Mouse (Mus musculus): Measurements from ENCODE around the gene Fgfr2.

Gene Fgfr2

DNA sequence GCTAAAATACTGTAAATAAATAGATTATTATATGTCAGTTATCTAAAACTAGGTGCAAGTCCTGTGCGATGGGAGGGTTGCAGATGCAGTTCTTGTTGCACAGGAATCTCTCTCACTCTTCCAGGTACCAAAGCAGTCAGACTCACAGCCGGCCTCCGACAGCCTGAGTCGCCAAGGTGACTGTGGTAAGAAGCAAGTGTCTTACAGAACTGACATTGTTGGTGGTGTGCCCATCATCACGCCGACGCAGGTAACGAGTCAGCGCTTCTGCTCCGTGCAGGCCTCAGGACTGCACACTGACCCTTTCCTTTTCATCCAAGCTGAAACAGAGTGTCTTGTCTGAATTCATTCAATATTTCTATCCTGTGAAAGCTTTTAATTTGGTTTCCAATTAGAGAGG is 2225.9 kb downstream of the Fgfr2 start:
- DNase-seq (ENCODE audit: low spot score), result no peak

DNA sequence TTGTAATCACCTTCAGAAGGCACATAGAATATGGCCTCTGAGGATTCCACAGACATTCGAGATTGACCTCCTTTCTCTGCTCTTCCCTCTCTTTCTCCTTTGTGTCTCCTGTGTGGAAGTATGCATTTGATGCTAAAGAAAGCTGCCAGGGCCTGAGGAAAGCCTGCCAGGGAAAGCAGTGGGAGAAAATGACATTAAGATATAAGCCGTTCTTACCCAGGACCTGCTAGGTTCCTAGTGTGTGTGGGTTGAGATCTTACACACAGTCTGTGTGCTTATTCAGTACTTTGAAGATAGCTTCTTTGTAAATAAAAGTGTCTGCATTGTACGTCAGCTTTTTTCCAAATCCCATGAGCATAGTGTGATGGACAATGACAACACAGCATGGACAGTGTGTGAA is 2227.1 kb downstream of the Fgfr2 start:
- DNase-seq (ENCODE audit: low spot score), result no peak

GRCm38 (mm10) chr7:130895618-130895945 is 2227.6 kb downstream of the Fgfr2 start:
- no peak for DNase-seq (ENCODE audit: low spot score)

GRCm38 (mm10) chr7:130894931-130895617 is 2228.1 kb downstream of the Fgfr2 start:
- no peak for DNase-seq (ENCODE audit: low spot score)

DNA sequence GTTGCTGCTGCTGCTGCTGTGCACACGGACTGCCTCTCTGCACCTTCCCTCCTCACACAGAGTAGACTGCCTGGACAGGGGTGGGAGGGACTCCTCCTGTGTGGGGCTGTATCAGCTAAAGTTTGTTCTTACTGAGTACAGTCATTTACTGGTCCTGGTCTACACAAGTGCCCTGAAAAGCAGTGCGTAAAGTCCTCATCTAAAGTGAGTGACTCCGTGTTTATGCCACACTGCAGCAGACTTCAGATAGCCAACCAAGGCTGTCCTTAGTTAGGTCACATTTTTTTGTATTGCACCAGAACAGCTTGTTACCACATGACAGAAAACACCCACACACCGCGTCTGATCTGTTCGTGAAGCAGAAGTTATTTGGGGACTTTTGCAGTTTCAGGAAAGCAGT is 2230.2 kb downstream of the Fgfr2 start:
- peak; percentile 53 for DNase-seq (ENCODE audit: low spot score)

- DNase-seq (ENCODE audit: low spot score), result no peak
Measured at GRCm38 (mm10) chr7:130890871-130891270, 2232.3 kb downstream of the Fgfr2 start.

DNA sequence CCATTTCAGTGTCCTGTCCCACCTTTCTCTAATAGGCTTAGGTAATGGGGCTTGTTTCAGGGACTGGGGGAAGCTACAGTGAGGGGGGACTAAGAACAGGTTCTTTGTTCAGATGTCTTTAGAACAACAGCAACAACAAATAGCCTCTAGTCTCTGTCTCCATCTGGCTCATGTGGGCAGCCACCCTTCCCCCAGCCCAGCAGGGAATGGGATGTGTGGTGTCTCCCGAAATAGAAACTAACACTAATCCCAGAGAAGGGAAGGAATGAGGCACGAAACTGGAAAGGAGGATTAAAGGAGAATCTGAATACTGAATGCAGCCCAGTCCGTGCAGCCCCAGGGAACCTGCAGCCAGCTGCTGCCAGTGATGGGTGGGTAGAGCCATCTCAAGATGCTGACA is 2235.2 kb downstream of the Fgfr2 start:
- DNase-seq (ENCODE audit: low spot score), result no peak

- DNase-seq (ENCODE audit: low spot score), result no peak
Measured at GRCm38 (mm10) chr7:130886246-130886645, 2236.9 kb downstream of the Fgfr2 start.

- peak; percentile 26 for DNase-seq (ENCODE audit: low spot score)
Measured at GRCm38 (mm10) chr7:130884161-130884560, 2239.0 kb downstream of the Fgfr2 start.

- no peak for DNase-seq (ENCODE audit: low spot score)
Measured at GRCm38 (mm10) chr7:130867256-130867655, 2255.9 kb downstream of the Fgfr2 start.

- DNase-seq (ENCODE audit: low spot score), result no peak
Measured at GRCm38 (mm10) chr7:130866640-130867039, 2256.5 kb downstream of the Fgfr2 start.

DNA sequence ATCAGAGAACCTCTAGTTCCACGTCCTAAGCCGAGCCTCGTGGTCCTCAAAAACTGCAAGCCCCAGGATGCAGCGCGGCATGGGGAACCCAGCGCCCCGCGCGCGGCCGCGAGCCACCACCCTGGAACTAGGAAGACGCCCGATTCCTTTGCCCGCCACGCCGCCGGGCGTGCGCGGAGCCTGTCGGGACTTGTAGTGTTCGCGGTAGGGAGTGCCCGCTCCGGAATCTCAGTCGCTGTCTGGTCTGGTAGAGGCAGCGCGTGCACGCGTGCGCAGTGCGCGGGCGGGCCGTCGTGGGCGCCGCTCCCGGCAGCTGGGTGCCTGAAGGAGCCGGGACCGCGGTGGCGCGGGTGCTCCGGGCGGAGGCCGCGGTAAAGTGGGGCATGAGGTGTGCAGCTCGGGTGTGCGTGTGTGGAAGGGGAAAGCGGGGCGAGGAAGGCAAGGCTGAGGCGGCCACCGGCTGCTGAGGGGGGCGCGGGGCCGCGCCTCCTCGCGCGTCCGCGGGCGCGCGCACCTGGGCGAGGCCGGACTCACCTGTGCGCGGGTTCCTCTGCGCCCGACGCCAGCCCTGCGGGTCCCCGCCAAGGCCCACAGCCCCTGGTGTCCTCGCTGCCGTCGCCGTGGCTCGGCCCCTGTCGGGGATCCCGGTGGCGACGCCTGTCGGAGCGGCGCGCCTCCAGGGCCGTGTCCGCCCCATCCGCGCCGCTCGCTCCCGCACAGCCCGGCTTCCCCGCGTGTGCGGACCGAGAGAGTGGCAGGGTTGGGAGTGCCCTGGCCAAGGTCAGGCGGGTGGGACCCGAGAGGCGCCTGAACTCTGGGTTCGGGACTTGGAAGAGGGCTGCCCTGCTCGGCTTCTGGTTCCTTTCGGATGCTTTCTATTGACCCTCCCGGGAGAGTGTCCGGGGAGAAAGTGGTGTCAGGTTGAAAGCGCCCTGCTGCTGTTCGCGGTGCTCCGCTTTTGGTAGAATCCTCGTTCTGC is 2257.2 kb downstream of the Fgfr2 start, which contains the start of gene Plekha1:
Gene Plekha1, plus strand, starts transcription at position 144 of the 979 bp plus-strand sequence.
- peak; percentile 90 for DNase-seq (ENCODE audit: low spot score)

GRCm38 (mm10) chr7:130864711-130865110 is 2258.4 kb downstream of the Fgfr2 start:
- DNase-seq (ENCODE audit: low spot score), result no peak

DNA sequence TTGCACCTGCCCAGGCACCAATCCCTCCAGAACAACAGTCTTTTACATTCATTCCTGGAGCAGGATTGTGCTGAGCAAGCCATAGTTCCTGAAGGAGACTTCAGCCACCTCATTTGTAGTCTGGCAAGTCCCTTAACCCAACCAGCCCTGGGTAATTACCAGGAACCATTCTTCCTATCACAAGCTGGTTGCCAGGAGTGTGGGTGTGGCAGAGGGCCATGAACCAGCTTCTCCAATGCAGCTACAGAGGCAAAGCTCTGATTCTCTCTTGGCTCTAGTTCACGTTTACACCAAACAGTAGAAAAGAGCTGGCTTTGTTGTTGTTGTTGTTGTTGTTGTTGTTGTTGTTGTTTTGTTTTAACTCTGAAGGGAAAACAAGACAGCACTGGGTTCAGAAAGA is 2260.6 kb downstream of the Fgfr2 start:
- peak; percentile 23 for DNase-seq (ENCODE audit: low spot score)

GRCm38 (mm10) chr7:130860721-130861142 is 2262.4 kb downstream of the Fgfr2 start:
- no peak for DNase-seq (ENCODE audit: low spot score)

GRCm38 (mm10) chr7:130859926-130860325 is 2263.2 kb downstream of the Fgfr2 start:
- DNase-seq (ENCODE audit: low spot score), result no peak

- DNase-seq (ENCODE audit: low spot score), result no peak
Measured at GRCm38 (mm10) chr7:130857973-130858372, 2265.2 kb downstream of the Fgfr2 start.

DNA sequence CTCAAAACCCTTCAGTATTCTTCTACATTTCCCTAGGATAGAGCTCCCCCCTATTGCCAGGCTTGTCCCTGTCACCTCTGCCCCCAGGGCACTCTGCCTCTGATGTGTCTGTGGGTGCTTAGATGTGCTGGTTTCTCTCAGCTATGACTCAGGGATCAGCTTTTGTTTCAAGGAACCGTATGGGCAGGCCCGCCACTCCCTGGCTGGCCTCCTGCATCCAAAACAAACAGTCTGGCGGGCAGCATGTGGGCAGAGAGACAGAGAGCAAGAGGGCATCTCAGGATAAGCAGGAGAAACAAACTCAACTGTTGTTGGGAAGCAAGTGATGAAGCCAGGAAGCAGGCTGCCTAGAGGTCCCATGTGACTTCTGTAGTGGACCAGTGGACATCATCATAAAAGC is 2267.5 kb downstream of the Fgfr2 start:
- peak; percentile 58 for DNase-seq (ENCODE audit: low spot score)

GRCm38 (mm10) chr7:130854684-130855292 is 2268.4 kb downstream of the Fgfr2 start:
- no peak for DNase-seq (ENCODE audit: low spot score)

- DNase-seq (ENCODE audit: low spot score), result no peak
Measured at GRCm38 (mm10) chr7:130847164-130847718, 2275.9 kb downstream of the Fgfr2 start.

DNA sequence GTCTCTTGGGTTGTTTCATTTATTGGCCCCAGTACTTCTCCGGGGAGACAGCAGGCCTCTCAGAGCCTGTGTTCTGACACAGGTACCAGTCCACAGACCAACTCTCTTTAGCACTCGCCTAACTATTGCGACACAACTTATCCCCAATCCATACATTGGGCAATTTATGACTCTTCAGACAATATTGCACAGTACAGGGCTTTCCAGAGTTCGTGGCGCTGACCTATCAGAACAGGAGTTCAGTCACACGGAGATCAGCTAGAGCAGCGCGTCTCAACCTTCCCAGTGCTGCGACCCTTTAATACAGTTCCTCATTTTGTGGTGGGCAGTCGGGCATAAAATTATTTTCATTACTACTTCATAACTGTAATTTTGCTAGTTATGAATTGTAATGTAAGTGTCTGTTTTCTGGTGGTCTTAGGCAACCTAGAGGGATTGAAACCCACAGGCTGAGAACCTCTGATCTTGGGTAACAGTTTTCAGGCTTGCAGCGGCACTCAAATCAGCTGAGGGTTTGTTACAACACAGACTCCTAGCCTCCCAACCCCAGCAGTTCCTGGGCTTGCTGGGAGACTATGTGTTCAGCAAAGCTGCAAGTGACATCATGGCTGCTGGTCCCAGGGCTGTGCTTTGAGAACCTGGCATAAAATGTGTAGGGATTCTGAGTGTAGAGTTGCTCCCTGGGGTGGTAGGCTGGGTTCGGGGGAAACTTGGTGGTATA is 2283.6 kb downstream of the Fgfr2 start:
- DNase-seq (ENCODE audit: low spot score), result no peak

DNA sequence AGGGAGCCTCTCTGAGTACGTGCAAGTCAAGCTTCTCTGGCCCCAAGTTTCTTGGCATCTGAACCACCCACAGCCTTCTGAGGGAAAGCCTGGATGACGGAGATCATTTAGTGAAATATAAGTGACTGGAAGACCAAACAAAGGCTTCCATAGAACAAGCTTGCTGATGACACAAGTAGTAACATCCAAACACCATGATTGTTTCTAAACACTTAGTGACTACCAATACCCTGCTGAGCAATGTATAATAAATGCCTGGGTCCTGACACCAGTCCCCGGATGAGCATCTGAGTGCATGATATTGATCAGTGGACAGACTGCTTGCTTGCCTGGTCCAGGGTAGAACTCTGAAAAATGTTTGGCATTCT is 2284.5 kb downstream of the Fgfr2 start:
- no peak for DNase-seq (ENCODE audit: low spot score)

Data from adipocyte (in vitro differentiated cells).